Mouse (Mus musculus): ENCODE data around the gene Tmem258. TPM values are rescaled to one million over a fixed set of nuclear protein-coding genes. Genes with fewer than 3 reads are reported as not detected.
A peak's percentile ranks its signal among the peaks of the same experiment; 100 is the strongest.

Tmem258 gene
- total and polyA plus RNA-seq, 3 experiments = 337 to 354 TPM; not detected in 1

- peaks cover 0 to 8% of the 10 kb centered on the region in 2 experiments; a peak in 2 of 4 replicates for H3K4me1 ChIP-seq (ENCODE audit: control insufficient read depth in 1 of 2, insufficient read depth in 2 of 2, low read length in 2 of 2)
- H3K36me3 ChIP-seq (ENCODE audit: control insufficient read depth in 1 of 2, insufficient read depth in 2 of 2, low read length in 2 of 2) = peaks cover 4% of the 10 kb centered on the region in 2 experiments; a peak in 3 of 4 replicates
- H3K27ac ChIP-seq (ENCODE audit: control insufficient read depth, low read depth, low read length) = peak overlapping the region; percentile 49
- no peaks in the 10 kb centered on the region for H3K27me3 ChIP-seq (ENCODE audit: control insufficient read depth in 1 of 2, insufficient read depth in 2 of 2, low read length in 2 of 2)
- H3K79me2 ChIP-seq (ENCODE audit: control insufficient read depth, insufficient read depth, low read length, poor library complexity) = no peaks in the 10 kb centered on the region
- no peak overlapping the region for H3K9ac ChIP-seq (ENCODE audit: control insufficient read depth, low read depth, low read length, poor library complexity, severe bottlenecking)
- H3K4me3 ChIP-seq (ENCODE audit: control insufficient read depth in 1 of 2, insufficient read depth in 1 of 2, low read depth in 2 of 2, low read length in 2 of 2) = no peak overlapping the region
- peak; percentile 73 for DNase-seq (ENCODE audit: low read depth, low spot score)
- no peaks in the 10 kb centered on the region for H3K9me3 ChIP-seq (replicated peaks; ENCODE audit: insufficient read depth, low read length)
- TF ChIP-seq CHD1 (IDR thresholded peaks at IDR 0.05; ENCODE audit: low read depth, low read length) (no peak), ZC3H11A (IDR thresholded peaks at IDR 0.05; ENCODE audit: low read depth, low read length) (0 out of 2 replicates have a peak, but pooled peaks have one; percentile 21), NELFE (IDR thresholded peaks at IDR 0.05; ENCODE audit: low read depth, low read length) (no peak), ZNF384 (IDR thresholded peaks at IDR 0.05; ENCODE audit: low read depth, low read length) (peak; percentile 51; the same call in 1 of the 2 replicates), RAD21 (IDR thresholded peaks at IDR 0.05; ENCODE audit: low read depth, low read length) (peak; percentile 46), ZMIZ1 (IDR thresholded peaks at IDR 0.05; ENCODE audit: low read depth, low read length) (no peak), KAT2A (conservative IDR thresholded peaks at IDR 0.05; ENCODE audit: low read depth, low read length) (no peak), GABPA (IDR thresholded peaks at IDR 0.05; ENCODE audit: low read depth, low read length) (no peak), E2F4 (IDR thresholded peaks at IDR 0.05; ENCODE audit: borderline replicate concordance, low read depth, low read length) (no peak), TCF12 (IDR thresholded peaks at IDR 0.05; ENCODE audit: low read depth, low read length) (no peak), HCFC1 (IDR thresholded peaks at IDR 0.05; ENCODE audit: low read depth, low read length) (no peak), RCOR1 (IDR thresholded peaks at IDR 0.05; ENCODE audit: low read depth, low read length) (no peak), NRF1 (IDR thresholded peaks at IDR 0.05; ENCODE audit: insufficient read depth, low read depth, low read length, poor library complexity, severe bottlenecking) (no peak), POLR2AphosphoS5 (IDR thresholded peaks at IDR 0.05; ENCODE audit: borderline replicate concordance, low read depth, low read length) (no peak), SIN3A (IDR thresholded peaks at IDR 0.05; ENCODE audit: low read length) (no peak), ELF1 (IDR thresholded peaks at IDR 0.05; ENCODE audit: low read depth, low read length) (no peak), ETS1 (IDR thresholded peaks at IDR 0.05; ENCODE audit: low read depth, low read length) (no peak), MXI1 (IDR thresholded peaks at IDR 0.05; ENCODE audit: low read depth, low read length) (no peak), SMC3 (IDR thresholded peaks at IDR 0.05; ENCODE audit: low read depth, low read length) (peak; percentile 72), MAFK (IDR thresholded peaks at IDR 0.05; ENCODE audit: borderline replicate concordance, low read depth, low read length) (no peak), USF2 (IDR thresholded peaks at IDR 0.05; ENCODE audit: borderline replicate concordance in 1 of 2, insufficient read depth in 1 of 2, low read depth in 1 of 2, low read length in 2 of 2) (no peak), MAZ (IDR thresholded peaks at IDR 0.05; ENCODE audit: low read depth, low read length) (no peak), POLR2A (IDR thresholded peaks at IDR 0.05; ENCODE audit: control insufficient read depth in 1 of 2, insufficient read depth in 1 of 2, low read depth in 1 of 2, low read length in 2 of 2, poor library complexity in 1 of 2) (no peak), MEF2A (IDR thresholded peaks at IDR 0.05; ENCODE audit: extremely low read depth, insufficient replicate concordance, low read depth, low read length, poor library complexity, severe bottlenecking) (no peak), MYC (IDR thresholded peaks at IDR 0.05; ENCODE audit: low read depth, low read length) (no peak), EP300 (IDR thresholded peaks at IDR 0.05; ENCODE audit: low read depth in 1 of 2, low read length in 2 of 2) (no peak), MAX (IDR thresholded peaks at IDR 0.05; ENCODE audit: low read length) (no peak), CTCF (IDR thresholded peaks at IDR 0.05 in 2 of 3, conservative IDR thresholded peaks at IDR 0.05 in 1 of 3; ENCODE audit: control insufficient read depth in 1 of 3, insufficient read depth in 1 of 3, low read depth in 2 of 3, low read length in 3 of 3, poor library complexity in 1 of 3, severe bottlenecking in 1 of 3) (peak; percentile 70 to 78 (median 76)), MYB (IDR thresholded peaks at IDR 0.05; ENCODE audit: low read depth, low read length) (no peak), CHD2 (IDR thresholded peaks at IDR 0.05; ENCODE audit: low read length) (no peak), ZKSCAN1 (IDR thresholded peaks at IDR 0.05; ENCODE audit: low read depth, low read length) (no peak), JUND (IDR thresholded peaks at IDR 0.05; ENCODE audit: low read depth, low read length) (no peak), UBTF (IDR thresholded peaks at IDR 0.05; ENCODE audit: borderline replicate concordance, insufficient read depth, low read depth, low read length) (no peak), USF1 (IDR thresholded peaks at IDR 0.05; ENCODE audit: low read depth, low read length) (0 out of 2 replicates have a peak, but pooled peaks have one; percentile 33), TAL1 (IDR thresholded peaks at IDR 0.05; ENCODE audit: low read length) (no peak), TBP (IDR thresholded peaks at IDR 0.05; ENCODE audit: low read depth, low read length) (no peak), POLR2AphosphoS2 (IDR thresholded peaks at IDR 0.05; ENCODE audit: low read length) (no peak), GATA1 (IDR thresholded peaks at IDR 0.05; ENCODE audit: low read depth, low read length) (no peak)
Observed at GRCm38 (mm10) chr19:10190796-10191195, 13.0 kb upstream of the Tmem258 start.
